In the genomic region with DNA sequence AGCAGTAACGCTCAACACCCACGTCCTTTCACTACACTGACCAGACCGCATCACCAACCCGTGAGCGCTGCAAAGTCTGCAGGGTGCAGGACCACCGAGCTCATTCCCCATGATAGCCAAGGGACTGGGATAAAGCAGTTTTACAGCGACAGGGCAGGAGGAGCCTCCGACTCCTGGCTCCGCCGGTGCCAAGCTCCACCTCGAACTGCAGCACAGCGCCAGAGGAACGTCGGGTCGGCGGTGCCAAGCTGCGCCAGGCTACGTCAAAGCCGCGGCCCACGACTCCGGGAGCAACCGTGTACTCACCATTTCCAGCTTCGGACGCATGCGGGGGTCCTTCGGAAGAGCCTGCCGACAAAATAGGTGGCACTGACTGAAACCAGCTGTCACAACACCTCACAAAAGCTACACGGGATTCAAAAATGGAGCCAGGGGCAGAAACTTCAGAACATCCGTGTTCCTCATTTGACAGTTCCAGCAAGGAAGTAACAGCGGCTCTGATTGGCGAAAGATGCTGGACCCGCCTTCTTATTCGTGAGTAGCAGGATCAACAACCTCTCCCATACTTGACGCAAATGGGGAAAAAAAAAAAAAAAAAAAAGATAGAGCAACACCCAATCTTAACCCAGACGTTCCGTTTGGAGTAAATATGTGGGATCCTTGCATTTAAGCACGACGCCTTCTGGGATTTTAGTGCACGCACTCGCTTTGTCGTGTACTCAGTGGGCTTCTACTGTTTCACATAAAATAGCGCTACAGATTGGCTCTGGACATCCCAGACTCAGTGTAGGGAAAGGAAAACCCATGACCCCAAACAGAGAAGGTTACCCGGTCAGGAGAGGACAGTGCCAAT, we compare ENCODE assay signal across 8 mouse cellular contexts. TPM values are rescaled to one million over a fixed set of nuclear protein-coding genes. Genes with fewer than 3 reads are reported as not detected.
DNase-seq lines count a peak whose midpoint lies in the region; ATAC-seq lines count a peak whose summit lies in the region.

A gene (minus strand): TSS at position 460 of the 853 bp plus-strand sequence.

- no peaks in the 10 kb centered on the region for H3K36me3 ChIP-seq in hindbrain, embryonic 15.5 days

- peak; percentile 89 for DNase-seq in T-cell, adult 2 months (ENCODE audit: low spot score)
- peak; percentile 86 to 93 for DNase-seq in cerebellum, postnatal 36 days
- DNase-seq in frontal cortex, postnatal 36 days (ENCODE audit: low spot score in 2 of 2) = peak; percentile 84 to 95
- peak; percentile 85 for DNase-seq in left cerebral cortex, adult 11 months (ENCODE audit: low spot score)
- peak; percentile 92 to 93 for DNase-seq in lung, postnatal 4 days
- peak; percentile 88 for DNase-seq in retina, postnatal 7 days (ENCODE audit: low read depth, low spot score)
- DNase-seq in urinary bladder, adult 2 months (ENCODE audit: low spot score) = peak; percentile 50

- H3K9ac ChIP-seq in hindbrain, embryonic 15.5 days = peak within 1 kb of the TSS; percentile 63

- peak within 1 kb of the TSS; percentile 94 for H3K4me3 ChIP-seq in hindbrain, embryonic 15.5 days

- peak within 1 kb of the TSS; percentile 71 for H3K4me2 ChIP-seq in hindbrain, embryonic 15.5 days

- peak within 1 kb of the TSS; percentile 84 for H3K27ac ChIP-seq in hindbrain, embryonic 15.5 days (replicated peaks)

- peak; percentile 100 for ATAC-seq in hindbrain, embryonic 15.5 days (ENCODE audit: low FRiP score, low read depth)

- WGBS in hindbrain, embryonic 15.5 days = under 1% methylated on average over 44 of the region's 44 CpGs

- H3K27me3 ChIP-seq in hindbrain, embryonic 15.5 days = no peaks in the 10 kb centered on the region

- H3K9me3 ChIP-seq in hindbrain, embryonic 15.5 days = no peaks in the 10 kb centered on the region

- H3K4me1 ChIP-seq in hindbrain, embryonic 15.5 days (replicated peaks) = peaks cover 11% of the 10 kb centered on the region

RNA-seq across cellular contexts. Expression of the gene that starts here (rescaled TPM):
- polyA plus RNA-seq in hindbrain, embryonic 15.5 days (2015; fragmentation: Nextera tagmentation; extraction: Ambion mirVana) = 12.7 and 13.0 TPM in 2 replicates
- polyA plus RNA-seq in urinary bladder, adult 2 months (2012; rRNA removed) = 8.5 and 9.5 TPM in 2 replicates

Comparison
In these comparisons a context has a peak if more than half of its experiments do, and no peak if none do; other contexts are left out.
1. Peak in every context shown above with its lines: DNase-seq, ATAC-seq, H3K4me3 ChIP-seq and H3K27ac ChIP-seq.